Mouse (Mus musculus) urinary bladder, adult 18-20 months (tissue): Measurements from ENCODE around the gene Otx2.
"Not testable (repeated sequence)": the region's sequence is repeated elsewhere in the genome, so short reads cannot be mapped to it uniquely, and the experiment has no call there.

Experiments used
- DNase-seq, 2 experiments: peaks; one replicate each; pipeline ENCODE4 v3.0.0; 2022; ENCODE audit warnings: low spot score in 2 of 2, mixed read lengths in 2 of 2

Gene Otx2

GRCm38 (mm10) chr14:48653676-48654510 lies 19.7 kb downstream of the Otx2 start:
- DNase-seq: no peak

GRCm38 (mm10) chr14:48653081-48653480 lies 20.5 kb downstream of the Otx2 start:
- no peak for DNase-seq

- no peak for DNase-seq
Observed at GRCm38 (mm10) chr14:48652256-48652655, 21.4 kb downstream of the Otx2 start.

- DNase-seq: no peak
Observed at GRCm38 (mm10) chr14:48651471-48652211, 22.0 kb downstream of the Otx2 start.

GRCm38 (mm10) chr14:48641462-48642395 lies 31.9 kb downstream of the Otx2 start:
- DNase-seq: no peak

GRCm38 (mm10) chr14:48633141-48633540 lies 40.5 kb downstream of the Otx2 start:
- DNase-seq: no peak

GRCm38 (mm10) chr14:48632335-48632734 lies 41.3 kb downstream of the Otx2 start:
- no peak for DNase-seq

- DNase-seq: no peak
Observed at GRCm38 (mm10) chr14:48631486-48631885, 42.1 kb downstream of the Otx2 start.

- no peak for DNase-seq
Observed at GRCm38 (mm10) chr14:48629404-48629803, 44.2 kb downstream of the Otx2 start.

GRCm38 (mm10) chr14:48626271-48626670 lies 47.3 kb downstream of the Otx2 start:
- DNase-seq: no peak

- DNase-seq: no peak
Observed at GRCm38 (mm10) chr14:48625331-48625694, 48.3 kb downstream of the Otx2 start.

GRCm38 (mm10) chr14:48624596-48625330 lies 48.9 kb downstream of the Otx2 start:
- DNase-seq: no peak

GRCm38 (mm10) chr14:48622726-48623125 lies 50.9 kb downstream of the Otx2 start:
- not testable (repeated sequence) for DNase-seq

- DNase-seq: no peak
Observed at GRCm38 (mm10) chr14:48616361-48616760, 57.3 kb downstream of the Otx2 start.

GRCm38 (mm10) chr14:48608641-48609310 lies 64.8 kb downstream of the Otx2 start:
- no peak for DNase-seq
